Comparison of ENCODE assay signal across 10 mouse cellular contexts in the genomic region with DNA sequence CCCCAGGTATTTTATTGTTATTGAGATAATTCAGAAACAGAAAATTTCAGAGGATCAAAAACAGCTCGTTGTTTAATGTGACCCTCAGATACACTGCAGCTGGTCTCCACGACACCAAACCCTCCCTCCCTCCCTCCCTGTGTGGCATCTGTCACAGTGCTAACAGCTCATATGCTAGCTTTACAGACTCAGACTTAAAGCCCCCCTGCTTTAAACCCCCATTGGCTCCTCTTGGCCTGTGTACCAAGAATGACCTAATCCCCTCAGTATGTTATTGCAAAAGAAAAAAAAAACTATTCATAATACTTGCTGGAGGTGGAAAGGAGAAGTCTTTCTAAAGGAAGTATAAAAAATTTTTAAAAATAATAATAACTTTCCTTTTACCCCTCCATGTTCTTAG. TPM values are rescaled to one million over a fixed set of nuclear protein-coding genes. Genes with fewer than 3 reads are reported as not detected.
DNase-seq lines count a peak whose midpoint lies in the region; ATAC-seq and TF ChIP-seq lines count a peak whose summit lies in the region.
"Had no signal": no experiment of that assay in that cellular context is flagged by ENCODE, and none has a peak within 500 bp of the region (broad histone marks: within the 10 kb centered on the region; RNA-seq: fewer than 3 reads in every experiment).

No protein-coding gene starts in this region.

- WGBS in intestine, embryonic 14.5 days, result 2% methylated on average over 2 of the region's 2 CpGs
- 50% methylated on average over 2 of the region's 2 CpGs for WGBS in intestine, postnatal 0 days
- WGBS in stomach, embryonic 15.5 days, result 20% methylated on average over 2 of the region's 2 CpGs
- WGBS in stomach, postnatal 0 days, result 23% methylated on average over 2 of the region's 2 CpGs

- no peak for DNase-seq in intestine, embryonic 14.5 days (ENCODE audit: low spot score)
- DNase-seq in stomach, postnatal 0 days (ENCODE audit: low spot score), result no peak
- no peak for DNase-seq in testis, postnatal 14 days (ENCODE audit: low spot score)
- DNase-seq in yolk sac, embryonic 10.5 days (ENCODE audit: low spot score), result no peak
- DNase-seq in gastrocnemius, postnatal 10 days, result no peak
- DNase-seq: kidney, adult 9 months; right cerebral cortex, postnatal 14 days had no signal

- ATAC-seq in intestine, embryonic 14.5 days (replicated peaks; ENCODE audit: low FRiP score, low TSS enrichment, low read depth), result no peak
- no peak for ATAC-seq in intestine, postnatal 0 days
- ATAC-seq in stomach, embryonic 15.5 days (ENCODE audit: insufficient read depth, low FRiP score, low read depth), result no peak
- no peak for ATAC-seq in stomach, postnatal 0 days (ENCODE audit: low FRiP score, low TSS enrichment)
- peak; percentile 12; the same call in 1 of the 2 replicates for ATAC-seq in granulocyte monocyte progenitor cell, adult 5-6 weeks (replicated peaks; ENCODE audit: poor library complexity, severe bottlenecking)

- H3K27ac ChIP-seq in intestine, embryonic 14.5 days (ENCODE audit: low read depth), result peak overlapping the region; percentile 96; the same call in 1 of the 2 replicates
- H3K27ac ChIP-seq in intestine, postnatal 0 days (ENCODE audit: low read depth, low read length), result no peak overlapping the region
- H3K27ac ChIP-seq in stomach, embryonic 15.5 days, result 0 out of 2 replicates have a peak overlapping the region, but pooled peaks have one; percentile 88
- H3K27ac ChIP-seq in stomach, postnatal 0 days (replicated peaks), result no peak overlapping the region

- H3K9me3 ChIP-seq in intestine, embryonic 14.5 days (ENCODE audit: control insufficient read depth, low read length), result no peaks in the 10 kb centered on the region
- H3K9me3 ChIP-seq in intestine, postnatal 0 days (ENCODE audit: control insufficient read depth), result no peaks in the 10 kb centered on the region
- H3K9me3 ChIP-seq in stomach, embryonic 15.5 days, result no peaks in the 10 kb centered on the region
- no peaks in the 10 kb centered on the region for H3K9me3 ChIP-seq in stomach, postnatal 0 days (ENCODE audit: control insufficient read depth, low read length)

- no peaks in the 10 kb centered on the region for H3K27me3 ChIP-seq in intestine, embryonic 14.5 days (replicated peaks; ENCODE audit: control insufficient read depth, insufficient read depth, low read length)
- no peaks in the 10 kb centered on the region for H3K27me3 ChIP-seq in intestine, postnatal 0 days (replicated peaks; ENCODE audit: control insufficient read depth, insufficient read depth, low read length)
- no peaks in the 10 kb centered on the region for H3K27me3 ChIP-seq in stomach, embryonic 15.5 days (replicated peaks)
- H3K27me3 ChIP-seq in stomach, postnatal 0 days (ENCODE audit: control insufficient read depth, insufficient read depth, low read length), result no peaks in the 10 kb centered on the region

- H3K36me3 ChIP-seq in intestine, embryonic 14.5 days (ENCODE audit: control insufficient read depth, insufficient read depth, low read length), result no peaks in the 10 kb centered on the region
- no peaks in the 10 kb centered on the region for H3K36me3 ChIP-seq in intestine, postnatal 0 days (ENCODE audit: control insufficient read depth, insufficient read depth)
- H3K36me3 ChIP-seq in stomach, embryonic 15.5 days, result no peaks in the 10 kb centered on the region
- no peaks in the 10 kb centered on the region for H3K36me3 ChIP-seq in stomach, postnatal 0 days (ENCODE audit: control insufficient read depth, insufficient read depth, low read length)

- no peak overlapping the region for H3K4me2 ChIP-seq in intestine, embryonic 14.5 days (ENCODE audit: low read length)
- no peak overlapping the region for H3K4me2 ChIP-seq in intestine, postnatal 0 days (replicated peaks; ENCODE audit: low read depth)
- H3K4me2 ChIP-seq in stomach, embryonic 15.5 days, result no peak overlapping the region
- H3K4me2 ChIP-seq in stomach, postnatal 0 days (replicated peaks; ENCODE audit: low read depth), result no peak overlapping the region

- TF ChIP-seq EP300 in stomach, postnatal 0 days (optimal IDR thresholded peaks at IDR 0.05), result no peak

- no peak overlapping the region for H3K4me3 ChIP-seq in intestine, embryonic 14.5 days (ENCODE audit: low read depth, low read length)
- no peak overlapping the region for H3K4me3 ChIP-seq in intestine, postnatal 0 days (ENCODE audit: low read depth, low read length)
- no peak overlapping the region for H3K4me3 ChIP-seq in stomach, embryonic 15.5 days (replicated peaks)
- no peak overlapping the region for H3K4me3 ChIP-seq in stomach, postnatal 0 days (ENCODE audit: low read depth, low read length)

- peaks cover 14% of the 10 kb centered on the region for H3K4me1 ChIP-seq in intestine, embryonic 14.5 days (replicated peaks; ENCODE audit: control insufficient read depth, insufficient read depth, low read length)
- H3K4me1 ChIP-seq in intestine, postnatal 0 days (replicated peaks; ENCODE audit: control insufficient read depth, insufficient read depth, low read length), result no peaks in the 10 kb centered on the region
- H3K4me1 ChIP-seq in stomach, embryonic 15.5 days, result peaks cover 5% of the 10 kb centered on the region; the same call in 1 of the 2 replicates
- H3K4me1 ChIP-seq in stomach, postnatal 0 days (replicated peaks; ENCODE audit: control insufficient read depth, insufficient read depth), result no peaks in the 10 kb centered on the region; the same call in 1 of the 2 replicates

- TF ChIP-seq CTCF in intestine, postnatal 0 days (IDR thresholded peaks at IDR 0.05; ENCODE audit: low read depth), result no peak
- TF ChIP-seq CTCF in stomach, postnatal 0 days (IDR thresholded peaks at IDR 0.05; ENCODE audit: low read depth), result no peak

- no peak overlapping the region for H3K9ac ChIP-seq in intestine, embryonic 14.5 days (ENCODE audit: low read length)
- no peak overlapping the region for H3K9ac ChIP-seq in intestine, postnatal 0 days (ENCODE audit: low read depth, low read length)
- no peak overlapping the region for H3K9ac ChIP-seq in stomach, embryonic 15.5 days
- H3K9ac ChIP-seq in stomach, postnatal 0 days (ENCODE audit: low read length), result no peak overlapping the region

RNA-seq across cellular contexts. Expression of gene Clmp, which starts 46.5 kb away (rescaled TPM):
- 43.5 and 43.9 TPM in 2 replicates for polyA plus RNA-seq in intestine, embryonic 14.5 days (2014; fragmentation: Nextera tagmentation; extraction: Ambion mirVana)
- polyA plus RNA-seq in intestine, postnatal 0 days (2015; fragmentation: Nextera tagmentation; extraction: Ambion mirVana), result 23.0 and 25.2 TPM in 2 replicates
- 27.2 and 29.2 TPM in 2 replicates for polyA plus RNA-seq in stomach, embryonic 15.5 days (2015; fragmentation: Nextera tagmentation; extraction: Ambion mirVana)
- 17.7 and 17.8 TPM in 2 replicates for polyA plus RNA-seq in stomach, postnatal 0 days (2015; fragmentation: Nextera tagmentation; extraction: Ambion mirVana)
- not detected in 2 replicates for total RNA-seq in granulocyte monocyte progenitor cell, adult 5-6 weeks (2014; fragmentation: Nextera tagmentation)
- total RNA-seq in granulocyte monocyte progenitor cell, adult 5-6 weeks (2017), result 0.13 and 0.52 TPM in 2 replicates
- total RNA-seq in gastrocnemius, postnatal 10 days (2021), result 10 to 100 TPM; 11.3 to 16.1 TPM

Comparison
In these comparisons a context has a peak if more than half of its experiments do, and no peak if none do; other contexts are left out.
1. H3K27ac ChIP-seq: peak in intestine, embryonic 14.5 days (single experiment) and stomach, embryonic 15.5 days (single experiment); none in intestine, postnatal 0 days (single experiment) and stomach, postnatal 0 days (single experiment).